9 mouse cellular contexts compared by ENCODE assay signal in genomic region chr4:155959275-155959674, GRCm38 (mm10). TPM values are rescaled to one million over a fixed set of nuclear protein-coding genes. Genes with fewer than 3 reads are reported as not detected.
A peak's percentile ranks its signal among the peaks of the same experiment; 100 is the strongest.
DNase-seq lines count a peak whose midpoint lies in the region; ATAC-seq and TF ChIP-seq lines count a peak whose summit lies in the region.
"Had no signal": no experiment of that assay in that cellular context is flagged by ENCODE, and none has a peak within 500 bp of the region (broad histone marks: within the 10 kb centered on the region; RNA-seq: fewer than 3 reads in every experiment).

No protein-coding gene starts in this region.

- 4% methylated on average over 5 of the region's 5 CpGs for WGBS in embryonic facial prominence, embryonic 10.5 days
- WGBS in liver, embryonic 14.5 days (ENCODE audit: insufficient replicate concordance) = 6% methylated on average over 5 of the region's 5 CpGs

- DNase-seq in CD4-positive helper T cell, adult 2 months (ENCODE audit: low read depth, low spot score) = peak; percentile 83
- peak; percentile 71 for DNase-seq in adrenal gland, postnatal 25 days
- DNase-seq in embryonic facial prominence, embryonic 10.5 days (ENCODE audit: low spot score) = peak; percentile 81
- peak; percentile 47 to 65 for DNase-seq in heart, adult 9 months (ENCODE audit: low spot score in 2 of 2)
- DNase-seq in kidney, postnatal 14 days = peak; percentile 84
- DNase-seq in liver, embryonic 14.5 days (ENCODE audit: low read depth in 3 of 3, low spot score in 3 of 3) = peak; percentile 61 to 69 (median 64)
- peak; percentile 85 for DNase-seq in testis, postnatal 10 days (ENCODE audit: low spot score)

- peak; percentile 91 for TF ChIP-seq CTCF in liver, embryonic 14.5 days (IDR thresholded peaks at IDR 0.05; ENCODE audit: low read depth)

- H3K4me3 ChIP-seq in embryonic facial prominence, embryonic 10.5 days = peak overlapping the region; percentile 11; the same call in 1 of the 2 replicates
- no peak overlapping the region for H3K4me3 ChIP-seq in liver, embryonic 14.5 days (ENCODE audit: insufficient read depth in 1 of 2, low read depth in 2 of 2, low read length in 2 of 2)
- H3K4me3 ChIP-seq: erythroblast, embryonic 14.5 days had no signal

- peaks cover 25% of the 10 kb centered on the region for H3K4me1 ChIP-seq in embryonic facial prominence, embryonic 10.5 days
- peaks cover 13 to 21% of the 10 kb centered on the region in 2 experiments for H3K4me1 ChIP-seq in liver, embryonic 14.5 days (replicated peaks; ENCODE audit: control insufficient read depth in 2 of 2, insufficient read depth in 2 of 2, low read length in 1 of 2)

- no peak for TF ChIP-seq EP300 in liver, embryonic 14.5 days (IDR thresholded peaks at IDR 0.05; ENCODE audit: low read depth)

- H3K9me3 ChIP-seq in embryonic facial prominence, embryonic 10.5 days = no peaks in the 10 kb centered on the region
- no peaks in the 10 kb centered on the region for H3K9me3 ChIP-seq in liver, embryonic 14.5 days (ENCODE audit: control insufficient read depth, low read length)

- no peak for ATAC-seq in liver, embryonic 14.5 days (ENCODE audit: insufficient read depth)
- ATAC-seq in neutrophil, adult 5-6 weeks (ENCODE audit: extremely low read depth, insufficient number of reproducible peaks, low FRiP score, poor library complexity, severe bottlenecking) = peak; percentile 86

- H3K9ac ChIP-seq in liver, embryonic 14.5 days (replicated peaks) = no peak overlapping the region

- H3K27me3 ChIP-seq in embryonic facial prominence, embryonic 10.5 days (replicated peaks; ENCODE audit: low read depth, poor library complexity, severe bottlenecking) = no peaks in the 10 kb centered on the region
- no peaks in the 10 kb centered on the region for H3K27me3 ChIP-seq in liver, embryonic 14.5 days (ENCODE audit: control insufficient read depth, insufficient read depth, low read length)

- H3K36me3 ChIP-seq in embryonic facial prominence, embryonic 10.5 days (replicated peaks) = peaks cover 63% of the 10 kb centered on the region
- peaks cover 31% of the 10 kb centered on the region for H3K36me3 ChIP-seq in liver, embryonic 14.5 days (replicated peaks; ENCODE audit: control insufficient read depth, insufficient read depth, low read depth)

- H3K4me2 ChIP-seq in liver, embryonic 14.5 days (ENCODE audit: low read depth) = no peak overlapping the region

- H3K27ac ChIP-seq in embryonic facial prominence, embryonic 10.5 days (replicated peaks) = no peak overlapping the region
- H3K27ac ChIP-seq in liver, embryonic 14.5 days = no peak overlapping the region

RNA-seq across cellular contexts. Expression of gene C1qtnf12, which starts 2.8 kb away (rescaled TPM):
- 70.6 and 77.9 TPM in 2 replicates for total RNA-seq in adrenal gland, postnatal 25 days (2021)
- polyA plus RNA-seq in embryonic facial prominence, embryonic 10.5 days (2016; fragmentation: Nextera tagmentation; extraction: Ambion mirVana) = 22.7 and 23.6 TPM in 2 replicates
- 37.4 and 43.2 TPM in 2 replicates for polyA plus RNA-seq in liver, embryonic 14.5 days (2012; rRNA removed)
- 85.1 and 96.2 TPM in 2 replicates for polyA plus RNA-seq in liver, embryonic 14.5 days (2014; fragmentation: Nextera tagmentation; extraction: Ambion mirVana)
- 1.6 and 3.6 TPM in 2 replicates for total RNA-seq in neutrophil, adult 5-6 weeks (2017)

RNA-seq across cellular contexts. Expression of gene Ube2j2, which starts 15.6 kb away (rescaled TPM):
- 71.7 and 76.6 TPM in 2 replicates for total RNA-seq in adrenal gland, postnatal 25 days (2021)
- 146 and 151 TPM in 2 replicates for polyA plus RNA-seq in embryonic facial prominence, embryonic 10.5 days (2016; fragmentation: Nextera tagmentation; extraction: Ambion mirVana)
- 19.9 and 36.9 TPM in 2 replicates for polyA plus RNA-seq in liver, embryonic 14.5 days (2012; rRNA removed)
- 61.5 and 62.3 TPM in 2 replicates for polyA plus RNA-seq in liver, embryonic 14.5 days (2014; fragmentation: Nextera tagmentation; extraction: Ambion mirVana)
- total RNA-seq in neutrophil, adult 5-6 weeks (2017) = 87.4 and 90.2 TPM in 2 replicates

RNA-seq across cellular contexts. Expression of gene B3galt6, which starts 33.2 kb away (rescaled TPM):
- total RNA-seq in adrenal gland, postnatal 25 days (2021) = 6.6 and 9.7 TPM in 2 replicates
- 12.7 and 15.7 TPM in 2 replicates for polyA plus RNA-seq in embryonic facial prominence, embryonic 10.5 days (2016; fragmentation: Nextera tagmentation; extraction: Ambion mirVana)
- polyA plus RNA-seq in liver, embryonic 14.5 days (2012; rRNA removed) = 2.8 and 2.9 TPM in 2 replicates
- 3.7 TPM in 2 replicates for polyA plus RNA-seq in liver, embryonic 14.5 days (2014; fragmentation: Nextera tagmentation; extraction: Ambion mirVana)
- total RNA-seq in neutrophil, adult 5-6 weeks (2017) = 2.9 and 3.7 TPM in 2 replicates

RNA-seq across cellular contexts. Expression of gene Sdf4, which starts 33.4 kb away (rescaled TPM):
- total RNA-seq in adrenal gland, postnatal 25 days (2021) = 248 and 275 TPM in 2 replicates
- polyA plus RNA-seq in embryonic facial prominence, embryonic 10.5 days (2016; fragmentation: Nextera tagmentation; extraction: Ambion mirVana) = 132 and 138 TPM in 2 replicates
- 20.1 and 26.8 TPM in 2 replicates for polyA plus RNA-seq in liver, embryonic 14.5 days (2012; rRNA removed)
- polyA plus RNA-seq in liver, embryonic 14.5 days (2014; fragmentation: Nextera tagmentation; extraction: Ambion mirVana) = 72.1 and 79.4 TPM in 2 replicates
- total RNA-seq in neutrophil, adult 5-6 weeks (2017) = 213 and 229 TPM in 2 replicates

RNA-seq across cellular contexts. Expression of gene Tnfrsf4, which starts 54.4 kb away (rescaled TPM):
- 1.5 TPM in 1 of 2 replicates, not detected in the other for total RNA-seq in adrenal gland, postnatal 25 days (2021)
- polyA plus RNA-seq in embryonic facial prominence, embryonic 10.5 days (2016; fragmentation: Nextera tagmentation; extraction: Ambion mirVana) = 1.1 and 1.4 TPM in 2 replicates
- 1.0 and 1.8 TPM in 2 replicates for polyA plus RNA-seq in liver, embryonic 14.5 days (2012; rRNA removed)
- 0.13 TPM in 2 replicates for polyA plus RNA-seq in liver, embryonic 14.5 days (2014; fragmentation: Nextera tagmentation; extraction: Ambion mirVana)
- total RNA-seq in neutrophil, adult 5-6 weeks (2017) = 2.6 and 7.6 TPM in 2 replicates

Comparison
In these comparisons a context has a peak if more than half of its experiments do, and no peak if none do; other contexts are left out.
1. RNA of gene C1qtnf12, which starts 2.8 kb away (total RNA-seq): 70.6 to 77.9 TPM in adrenal gland, postnatal 25 days; 1.6 to 3.6 TPM in neutrophil, adult 5-6 weeks; every median in the first group is over 10 times any median in the second.
2. Peak in every context shown above with its lines, with median percentiles within 50 percentile points of each other: DNase-seq.